9 mouse cellular contexts compared by ENCODE assay signal in the genomic region with DNA sequence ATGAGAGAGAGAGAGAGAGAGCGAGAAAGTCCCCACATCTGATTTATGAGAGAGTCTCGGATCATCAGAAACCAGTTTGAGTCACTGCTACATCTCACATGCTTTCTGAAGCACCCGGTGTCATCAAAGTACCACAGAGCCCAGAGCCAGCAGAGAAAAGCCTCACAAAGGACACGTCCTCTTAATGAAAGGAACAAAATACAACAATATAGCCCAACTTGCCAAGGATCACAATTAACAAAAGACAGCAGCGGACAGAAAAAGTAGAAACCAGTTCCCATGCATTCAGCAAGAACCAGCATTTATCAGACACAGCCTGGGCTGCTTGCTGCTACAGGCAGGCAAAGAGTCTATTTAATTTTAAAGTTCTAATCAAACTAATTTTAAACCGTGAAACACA.
DNase-seq lines count a peak whose midpoint lies in the region; ATAC-seq lines count a peak whose summit lies in the region.
"Had no signal": no experiment of that assay in that cellular context is flagged by ENCODE, and none has a peak within 500 bp of the region (broad histone marks: within the 10 kb centered on the region; RNA-seq: fewer than 3 reads in every experiment).

No protein-coding gene starts in this region.

- 0 out of 2 replicates have a peak overlapping the region, but pooled peaks have one; percentile 20 for H3K9ac ChIP-seq in hindbrain, embryonic 11.5 days (ENCODE audit: low read depth, low read length)
- no peak overlapping the region; the same call in 1 of the 2 replicates for H3K9ac ChIP-seq in midbrain, embryonic 14.5 days (replicated peaks; ENCODE audit: low read length)

- no peak overlapping the region for H3K4me3 ChIP-seq in hindbrain, embryonic 11.5 days (ENCODE audit: low read depth, low read length)
- peak overlapping the region; percentile 54 for H3K4me3 ChIP-seq in midbrain, embryonic 14.5 days (replicated peaks; ENCODE audit: low read depth, low read length)

- no peak overlapping the region for H3K27ac ChIP-seq in hindbrain, embryonic 11.5 days (ENCODE audit: low read depth, low read length)
- 0 out of 2 replicates have a peak overlapping the region, but pooled peaks have one; percentile 27 for H3K27ac ChIP-seq in midbrain, embryonic 14.5 days (replicated peaks; ENCODE audit: low read depth, low read length)

- no peak for ATAC-seq in hindbrain, embryonic 11.5 days (ENCODE audit: low FRiP score)
- no peak for ATAC-seq in midbrain, embryonic 14.5 days (ENCODE audit: low FRiP score, low TSS enrichment)
- no peak for ATAC-seq in megakaryocyte-erythroid progenitor cell, adult 5-6 weeks (replicated peaks; ENCODE audit: low FRiP score, low TSS enrichment, poor library complexity, severe bottlenecking)

- WGBS in hindbrain, embryonic 11.5 days: 33% methylated on average over 6 of the region's 6 CpGs
- whole genome bisulfite sequencing in midbrain, embryonic 14.5 days: 13% methylated on average over 6 of the region's 6 CpGs

- no peaks in the 10 kb centered on the region for H3K27me3 ChIP-seq in hindbrain, embryonic 11.5 days (ENCODE audit: control insufficient read depth, insufficient read depth, low read length)
- H3K27me3 ChIP-seq in midbrain, embryonic 14.5 days (ENCODE audit: control insufficient read depth, insufficient read depth, low read length): no peaks in the 10 kb centered on the region

- H3K4me1 ChIP-seq in hindbrain, embryonic 11.5 days (replicated peaks; ENCODE audit: control insufficient read depth, insufficient read depth, low read length): no peaks in the 10 kb centered on the region; the same call in 1 of the 2 replicates
- peaks cover 25% of the 10 kb centered on the region for H3K4me1 ChIP-seq in midbrain, embryonic 14.5 days (ENCODE audit: control insufficient read depth, insufficient read depth, low read length)

- no peaks in the 10 kb centered on the region for H3K36me3 ChIP-seq in hindbrain, embryonic 11.5 days (ENCODE audit: control insufficient read depth, insufficient read depth, low read length)
- peaks cover 21% of the 10 kb centered on the region for H3K36me3 ChIP-seq in midbrain, embryonic 14.5 days (ENCODE audit: control insufficient read depth, insufficient read depth, low read length)

- DNase-seq in kidney, adult 18-20 months: peak; percentile 6
- no peak for DNase-seq in kidney, postnatal 25 days
- DNase-seq in cerebellum, adult 8-10 months: peak; percentile 43
- no peak for DNase-seq in hindbrain, embryonic 11.5 days (ENCODE audit: low spot score)
- peak; percentile 41 for DNase-seq in midbrain, embryonic 14.5 days
- no peak for DNase-seq in T-cell, adult 2 months (ENCODE audit: low spot score)
- DNase-seq in adrenal gland, postnatal 25 days: no peak

- H3K9me3 ChIP-seq in hindbrain, embryonic 11.5 days (ENCODE audit: control insufficient read depth, low read length): no peaks in the 10 kb centered on the region
- no peaks in the 10 kb centered on the region for H3K9me3 ChIP-seq in midbrain, embryonic 14.5 days (ENCODE audit: control insufficient read depth, low read length)
- H3K9me3 ChIP-seq: G1E had no signal

- H3K4me2 ChIP-seq in hindbrain, embryonic 11.5 days (replicated peaks; ENCODE audit: low read depth, low read length): peak overlapping the region; percentile 15; the same call in 1 of the 2 replicates
- peak overlapping the region; percentile 97 for H3K4me2 ChIP-seq in midbrain, embryonic 14.5 days (ENCODE audit: low read length)

Comparison
In these comparisons a context has a peak if more than half of its experiments do, and no peak if none do; other contexts are left out.
1. DNase-seq: peak in kidney, adult 18-20 months (single experiment), cerebellum, adult 8-10 months (single experiment) and midbrain, embryonic 14.5 days (single experiment); none in kidney, postnatal 25 days (0 of 2), hindbrain, embryonic 11.5 days (single experiment), T-cell, adult 2 months (single experiment) and adrenal gland, postnatal 25 days (single experiment).